Mouse (Mus musculus) lung, adult 2 months (tissue): ENCODE data around the gene Pcbp1.

Experiments used
- CTCF ChIP-seq: fragments of 200-500 bp; IDR thresholded peaks from 2 replicates; pipeline ENCODE4 v1.5.1; 2011; ENCODE audit warnings: mild to moderate bottlenecking, low read length, control low read depth; ENCODE audit not compliant: insufficient read depth
- POLR2A ChIP-seq: fragments of 200-500 bp; IDR thresholded peaks from 2 replicates; pipeline ENCODE4 v1.6.1; 2011; ENCODE audit warnings: low read depth, mild to moderate bottlenecking, control low read depth, low read length, borderline replicate concordance; ENCODE audit errors: extremely low read depth

- TF ChIP-seq CTCF (no peak), POLR2A (no peak)
Observed at GRCm38 (mm10) chr6:86528451-86528785, 2.3 kb upstream of the Pcbp1 start.
